Mouse (Mus musculus) heart, postnatal 0 days (tissue): ENCODE data around the gene Esam.

Experiments
- CTCF ChIP-seq: IDR thresholded peaks from 2 replicates; pipeline ENCODE4 v1.5.1; 2016; ENCODE audit warnings: antibody characterized with exemption, control low read depth, low read depth
- EP300 ChIP-seq: IDR thresholded peaks from 2 replicates; pipeline ENCODE4 v1.6.1; 2016; ENCODE audit warnings: antibody characterized with exemption, low read depth

GRCm38 (mm10) chr9:37488611-37489396 is 39.1 kb upstream of the Esam start, which contains the start of gene Msantd2:
- TF ChIP-seq CTCF (no peak), EP300 (0 out of 2 replicates have a peak, but pooled peaks have one; percentile 30)
